Mouse (Mus musculus): ENCODE results near the gene Grb14. TPM values are rescaled to one million over a fixed set of nuclear protein-coding genes. Genes with fewer than 3 reads are reported as not detected.

Gene Grb14
- not detected for polyA plus RNA-seq (2017; shearing (Covaris generic))

DNA sequence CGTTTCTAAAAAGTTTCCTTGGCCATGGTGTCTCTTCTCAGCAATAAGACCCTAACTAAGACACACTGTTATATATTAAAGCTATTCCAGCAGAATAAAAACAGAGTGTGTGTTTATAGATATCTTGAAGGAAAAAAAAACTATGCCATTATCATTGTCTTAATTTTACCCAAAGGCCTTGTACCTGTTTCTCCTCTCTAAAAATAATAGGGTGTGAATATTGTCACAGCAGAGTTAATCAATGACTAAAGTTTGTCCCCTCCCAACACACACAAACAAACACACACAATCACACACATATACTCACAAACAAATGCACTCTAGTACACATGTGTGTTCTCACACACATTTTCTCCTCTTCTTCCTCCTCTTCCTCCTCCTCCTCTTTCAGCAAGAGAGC is at the start of gene Grb14:
Gene Grb14, minus strand, starts transcription at position 101 of the 400 bp plus-strand sequence.
- ATAC-seq: no peak

DNA sequence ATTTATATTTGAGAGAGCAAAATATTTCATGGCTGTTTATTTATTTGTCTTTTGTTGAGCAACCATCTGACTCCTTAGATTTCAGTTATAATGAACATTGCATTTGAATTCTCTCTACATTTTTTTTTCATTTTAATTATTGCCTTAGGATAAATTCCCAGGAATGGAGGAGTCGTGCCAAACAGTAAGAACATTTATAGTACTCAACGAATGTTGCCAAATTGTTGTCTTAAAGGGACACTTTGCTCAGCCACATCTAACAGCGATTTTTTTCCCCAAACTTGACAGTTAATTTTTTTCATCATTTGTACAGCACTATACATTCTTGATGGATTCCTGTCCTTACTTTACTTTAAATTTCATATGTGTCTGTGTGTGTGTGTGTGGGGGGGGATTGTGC is 47.4 kb upstream of the Grb14 start:
- no peak for ATAC-seq

DNA sequence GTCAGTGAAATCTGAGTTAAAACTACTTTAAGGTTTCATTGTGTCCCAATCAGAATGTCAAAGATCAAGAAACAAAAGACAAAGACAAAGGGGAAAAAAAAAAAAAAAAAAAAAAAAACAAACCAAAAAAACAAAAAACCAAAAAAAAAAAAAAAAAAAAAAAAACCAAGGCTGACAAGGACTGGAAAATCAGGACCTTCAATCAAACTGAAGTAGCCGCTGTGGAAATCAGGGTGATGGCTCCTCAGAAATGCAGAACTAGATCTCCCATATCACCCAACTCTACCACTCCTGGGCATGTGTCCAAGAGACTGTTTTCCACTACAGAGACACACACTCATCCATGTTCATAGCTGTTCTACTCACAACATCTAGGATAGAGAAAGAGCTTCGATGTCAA is 29.0 kb upstream of the Grb14 start:
- ATAC-seq: no peak

DNA sequence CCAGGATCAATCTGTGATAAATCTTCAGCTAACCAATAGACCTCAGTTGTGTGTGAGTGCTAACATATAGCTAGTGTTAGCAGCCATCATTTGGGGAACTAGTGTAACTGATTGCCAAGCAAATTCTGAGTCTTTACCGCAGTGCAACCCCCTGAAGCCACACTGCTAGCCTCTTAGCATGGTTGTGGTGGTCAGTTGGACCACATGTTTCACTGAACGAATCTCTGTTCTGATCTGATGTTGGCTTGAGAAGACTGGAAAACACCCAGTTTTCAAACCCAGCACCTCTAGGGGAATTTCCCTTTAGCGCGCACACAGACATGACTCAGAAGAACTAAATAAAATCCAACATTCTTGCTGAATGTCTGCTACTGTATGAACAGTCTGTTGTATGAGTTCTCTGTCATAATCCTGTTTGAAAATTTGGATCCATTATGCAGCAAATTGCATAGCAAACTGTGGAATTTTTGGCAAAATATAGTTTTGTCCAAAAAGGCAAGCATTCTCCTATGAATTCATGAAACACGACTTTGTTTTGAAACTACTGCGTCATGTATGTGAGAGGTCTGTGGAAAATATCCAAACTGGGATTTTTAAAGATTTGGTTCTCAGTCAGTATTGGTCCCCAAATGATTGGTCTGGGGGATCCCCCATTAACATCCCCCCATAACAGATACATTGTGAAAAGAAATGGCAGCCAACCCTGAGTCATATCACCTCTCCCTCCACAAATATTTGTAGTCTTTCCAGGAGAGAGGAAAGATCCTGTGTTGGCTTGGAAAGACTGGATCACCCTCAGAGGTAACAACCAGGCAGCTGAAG is 27.6 kb upstream of the Grb14 start:
- no peak for ATAC-seq

DNA sequence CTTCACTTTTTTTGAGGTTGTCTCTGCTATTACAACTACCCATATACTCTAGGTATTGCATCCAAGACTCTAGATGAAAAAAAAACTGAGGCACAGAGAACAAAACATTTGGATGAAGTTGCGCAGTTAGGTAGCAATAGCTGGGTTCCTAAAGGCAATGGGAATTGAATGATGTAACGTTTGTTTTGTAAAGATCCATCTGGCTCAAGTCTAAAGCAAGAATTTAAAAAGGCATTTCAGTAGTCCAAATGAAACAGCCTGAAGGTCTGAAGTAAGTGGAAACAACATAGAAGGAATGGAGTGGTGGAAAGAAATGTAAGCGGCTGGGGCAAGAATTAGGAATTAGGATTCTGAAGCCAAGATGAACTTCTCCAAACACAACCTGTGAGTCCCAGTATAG is 26.0 kb upstream of the Grb14 start:
- no peak for ATAC-seq

DNA sequence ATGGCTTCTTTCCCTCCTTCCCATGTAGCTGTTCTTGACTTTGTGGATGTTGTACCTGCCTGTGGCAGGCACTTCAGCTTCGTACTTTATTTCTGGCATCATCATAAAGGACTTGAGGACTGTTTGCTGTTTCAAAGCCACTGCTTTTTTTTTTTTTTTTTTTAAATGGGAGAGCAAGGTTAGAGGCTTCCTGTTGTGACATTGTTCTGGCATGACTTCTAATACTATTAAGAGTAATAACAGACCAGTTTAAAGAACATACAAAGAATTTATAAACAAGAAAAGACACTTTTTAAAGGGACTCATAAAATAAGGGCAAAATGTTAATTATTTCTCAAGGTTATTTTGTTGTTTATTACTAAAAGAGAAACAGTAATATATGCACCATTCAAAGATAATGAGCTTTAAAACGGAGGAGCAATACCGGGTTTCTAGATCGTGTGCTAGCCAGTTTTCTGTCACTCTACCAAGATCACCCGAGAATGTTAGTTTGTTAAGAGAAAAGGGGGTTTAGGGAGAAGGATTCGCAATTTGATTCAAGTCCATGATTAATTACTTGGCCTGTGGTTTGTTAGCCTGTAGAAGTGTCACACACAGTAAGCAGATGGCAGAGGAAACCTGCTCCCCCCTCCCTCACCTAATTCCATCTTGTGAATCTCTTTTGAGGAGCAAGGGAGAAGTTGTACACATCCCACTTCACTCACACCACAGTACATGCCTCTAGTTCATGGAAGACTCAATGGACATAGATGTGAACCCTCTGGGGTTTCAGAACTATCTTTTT is 23.6 kb upstream of the Grb14 start:
- ATAC-seq: no peak

DNA sequence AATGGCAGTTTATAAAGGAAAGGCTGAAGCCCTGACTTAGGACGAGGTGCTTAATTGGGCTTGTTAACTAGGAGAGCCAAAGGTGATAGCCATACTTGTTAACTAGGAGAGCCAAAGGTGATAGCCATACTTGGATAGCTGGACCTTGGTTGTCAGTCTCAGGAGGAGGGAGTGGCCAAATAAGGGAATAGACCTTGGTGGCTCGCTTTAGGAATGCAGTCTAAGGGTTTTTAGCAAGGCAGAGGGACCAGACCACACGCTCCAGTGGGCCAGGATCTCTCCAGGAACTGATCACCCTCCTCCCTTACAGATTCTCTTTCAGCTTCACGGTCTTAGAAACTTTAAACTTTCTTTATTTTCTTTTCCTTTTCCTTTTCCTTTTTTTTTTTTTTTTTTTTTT is 13.4 kb upstream of the Grb14 start:
- no peak for ATAC-seq

DNA sequence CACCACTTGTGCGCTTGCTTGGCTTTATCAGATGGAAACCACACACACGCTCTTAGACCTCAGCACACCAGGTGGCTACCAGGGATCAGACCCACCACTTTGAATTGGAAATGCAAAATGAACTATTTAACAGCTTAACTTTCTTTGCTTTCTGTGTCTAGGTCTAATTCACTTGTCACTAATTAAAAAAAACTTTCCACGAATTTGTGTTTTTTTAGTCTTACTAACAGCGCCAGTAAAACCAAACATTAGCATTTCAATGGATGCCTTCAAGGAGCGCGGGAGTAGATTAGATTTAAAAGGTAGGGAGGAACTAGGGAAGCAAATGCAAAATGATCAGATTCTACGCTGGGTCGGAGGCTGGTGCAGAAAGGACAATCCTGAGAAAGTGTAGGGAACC is 12.8 kb upstream of the Grb14 start:
- ATAC-seq: no peak

DNA sequence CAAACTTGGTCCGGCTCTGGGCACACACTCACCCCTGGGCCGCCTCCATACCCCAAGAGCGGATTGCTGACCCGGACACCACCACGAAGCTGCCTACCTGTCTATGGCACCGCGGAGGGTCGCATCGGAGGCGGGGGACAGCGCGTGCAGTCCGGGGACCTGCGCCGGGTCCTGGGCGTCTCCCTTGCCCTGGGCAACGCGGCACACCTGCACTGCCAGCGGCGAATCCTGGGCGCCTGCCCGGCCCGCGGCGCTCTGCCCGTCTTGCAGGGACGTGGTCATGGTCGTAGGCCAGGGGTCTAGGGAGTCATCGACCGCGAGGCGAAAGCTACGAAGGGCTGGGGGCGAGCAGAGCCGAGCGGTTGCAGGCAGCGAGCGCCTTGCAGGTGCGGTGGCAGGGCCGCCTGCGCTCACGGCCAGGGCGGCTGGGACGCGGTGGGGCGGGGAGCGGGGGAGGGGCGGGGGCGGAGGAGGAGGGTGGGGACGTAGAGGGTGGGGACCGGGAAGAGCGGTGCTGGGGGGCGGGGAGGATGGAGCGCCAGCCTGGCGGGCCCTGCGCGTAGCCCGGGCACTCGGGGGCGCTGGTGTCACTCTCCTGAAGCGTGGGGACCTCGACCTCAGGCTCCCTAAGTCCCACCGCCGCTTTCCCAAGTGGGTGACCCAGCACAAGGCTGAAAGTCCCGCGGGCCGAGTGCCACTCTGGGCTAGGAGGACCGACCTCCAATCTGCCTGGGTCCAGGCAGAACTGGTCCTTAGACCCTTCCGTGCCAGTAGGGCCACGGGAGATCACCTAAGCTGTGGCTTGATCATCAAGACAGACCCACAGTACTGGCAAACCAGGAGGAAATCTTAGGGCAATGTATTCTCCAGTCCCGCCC is 2.2 kb downstream of the Grb14 start:
- ATAC-seq: no peak

DNA sequence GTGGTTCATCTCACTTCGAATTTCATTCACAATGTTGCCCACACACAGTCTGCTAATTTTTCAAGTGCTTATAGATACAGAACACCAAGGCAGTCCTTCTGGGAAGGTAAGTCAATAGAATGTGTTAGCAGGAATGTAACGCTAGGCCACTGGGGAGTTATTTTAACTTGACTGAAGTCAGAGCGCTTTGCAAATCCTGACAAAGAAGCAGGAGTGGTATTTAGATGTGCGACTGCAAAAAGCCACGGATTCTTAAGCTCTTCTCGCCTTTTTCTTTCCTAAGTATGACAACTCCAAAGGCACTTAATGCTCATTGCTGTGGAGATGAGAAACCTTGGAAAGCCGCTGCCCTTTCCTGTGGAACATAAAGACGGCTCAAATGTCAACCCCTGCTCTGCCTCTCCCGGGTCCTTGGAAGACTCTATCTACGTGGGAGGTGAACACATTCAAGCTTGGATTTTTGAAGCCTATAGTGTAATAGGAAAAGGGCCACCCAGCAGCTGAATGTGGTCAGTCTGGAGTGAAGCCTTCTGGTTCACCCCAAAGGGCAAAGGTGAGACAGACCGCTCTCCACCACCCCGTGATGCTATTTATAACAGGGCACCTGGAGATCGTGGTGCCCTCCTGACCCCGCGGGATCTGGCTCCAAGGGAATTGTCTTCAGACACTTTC is 3.0 kb downstream of the Grb14 start:
- ATAC-seq: no peak

DNA sequence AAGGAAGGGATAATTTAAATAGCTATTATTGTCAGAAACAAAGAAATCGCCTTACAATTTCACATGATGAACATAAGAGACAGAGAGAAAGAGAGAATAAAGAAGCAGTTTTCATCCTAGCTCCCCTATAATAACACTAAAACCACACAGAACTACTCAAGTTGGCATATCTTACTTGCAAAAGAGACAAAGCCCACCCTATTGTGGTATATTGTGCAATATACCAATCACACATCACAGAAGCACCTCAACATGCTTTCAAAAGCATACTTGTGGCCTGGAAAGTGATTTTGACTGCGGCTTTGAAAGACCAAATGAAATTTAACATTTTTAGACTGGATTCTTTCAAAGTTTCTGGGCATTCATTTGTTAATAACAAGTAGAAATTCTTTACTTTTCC is 7.4 kb downstream of the Grb14 start:
- ATAC-seq: no peak

DNA sequence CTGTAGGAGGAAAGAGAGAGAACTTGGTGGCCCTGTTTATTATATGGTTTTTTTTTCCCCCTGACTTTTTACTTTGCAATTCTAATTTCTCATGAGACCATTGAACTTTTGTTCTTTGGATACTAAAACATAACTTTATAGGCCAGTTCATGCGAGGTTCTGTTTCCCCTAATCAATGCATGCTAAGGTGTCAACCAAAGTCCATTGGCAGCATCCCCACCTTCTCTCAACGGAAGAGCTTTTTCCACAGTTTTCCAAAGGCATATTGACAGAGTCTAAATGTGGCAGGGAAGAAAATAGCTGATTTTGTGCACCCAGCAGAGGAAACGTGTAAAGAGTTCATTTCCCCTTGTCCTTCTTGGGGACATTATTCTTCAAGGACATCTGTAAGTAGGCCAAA is 10.2 kb downstream of the Grb14 start:
- ATAC-seq: no peak

DNA sequence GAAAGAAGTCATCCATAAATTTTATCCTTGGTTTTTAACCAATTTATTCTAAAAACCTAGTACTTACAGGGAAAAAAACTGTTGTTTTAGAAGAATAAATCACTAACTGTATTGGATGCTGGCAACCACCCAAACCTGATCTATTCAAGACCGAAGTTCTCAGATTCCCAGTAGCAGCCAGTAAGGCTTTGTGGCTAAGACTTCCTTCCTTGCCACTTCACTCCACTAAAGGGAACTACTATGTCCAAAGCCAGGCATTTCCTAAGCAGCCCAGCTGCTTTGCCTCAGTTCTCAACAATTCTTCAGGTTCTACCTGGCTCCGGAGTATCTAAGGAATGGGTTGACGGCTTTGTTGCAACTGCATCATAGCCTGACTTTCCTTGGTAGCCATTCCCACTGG is 14.7 kb downstream of the Grb14 start:
- no peak for ATAC-seq

DNA sequence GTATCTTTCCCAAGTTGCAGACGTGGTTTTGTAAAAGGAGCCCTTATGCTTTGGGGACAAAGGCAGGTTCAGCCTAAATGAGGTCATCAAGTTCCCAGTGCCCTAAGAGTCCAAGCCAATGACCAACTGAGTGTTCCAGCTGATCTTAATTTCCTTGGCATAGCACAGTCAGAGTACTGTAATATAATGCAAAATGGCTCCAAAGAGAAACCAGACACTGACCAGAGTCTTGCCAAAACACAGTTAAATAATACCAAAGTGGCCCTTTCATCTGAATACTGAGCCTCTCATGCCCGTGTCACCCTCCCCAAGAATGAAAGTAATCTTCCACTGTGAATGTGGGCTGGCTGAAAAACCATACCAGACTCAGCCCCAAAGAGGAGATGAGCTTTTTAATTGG is 17.4 kb downstream of the Grb14 start:
- ATAC-seq: no peak

DNA sequence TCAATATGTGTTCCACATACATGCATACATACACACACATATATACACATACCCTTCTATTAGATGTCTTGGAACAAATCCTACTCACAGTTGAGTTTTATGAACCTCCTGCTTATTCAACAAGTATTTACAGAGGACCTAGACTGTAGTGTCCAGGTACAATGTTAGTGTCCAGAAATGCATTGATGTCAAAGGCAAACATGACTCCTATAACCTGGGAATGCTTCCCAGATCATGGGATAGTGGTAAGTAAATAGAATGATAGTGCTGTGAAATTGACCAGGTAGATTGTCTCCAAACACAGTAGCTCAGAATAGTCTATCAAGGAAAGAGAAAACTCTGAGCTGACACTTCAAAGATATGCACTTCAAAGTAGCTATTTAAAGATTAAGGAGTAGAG is 19.7 kb downstream of the Grb14 start:
- ATAC-seq: no peak

DNA sequence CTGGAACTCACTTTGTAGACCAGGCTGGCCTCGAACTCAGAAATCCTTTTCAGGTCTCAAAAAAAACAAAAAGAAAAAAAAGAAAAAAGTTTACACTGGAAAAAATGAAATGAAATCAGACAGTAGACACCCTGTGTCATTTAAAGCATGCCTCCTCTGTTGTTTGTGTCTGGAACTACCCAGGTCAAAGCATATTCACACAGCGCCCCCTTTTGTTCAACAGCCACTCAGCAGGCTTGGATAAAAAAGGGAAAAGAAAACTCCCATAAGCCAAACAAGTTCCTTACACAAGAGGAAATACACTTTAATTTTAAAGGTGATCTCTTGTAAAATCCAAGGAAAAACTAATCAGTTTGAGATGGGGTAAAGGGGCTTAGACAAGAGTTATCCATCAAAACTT is 21.4 kb downstream of the Grb14 start:
- ATAC-seq: no peak

DNA sequence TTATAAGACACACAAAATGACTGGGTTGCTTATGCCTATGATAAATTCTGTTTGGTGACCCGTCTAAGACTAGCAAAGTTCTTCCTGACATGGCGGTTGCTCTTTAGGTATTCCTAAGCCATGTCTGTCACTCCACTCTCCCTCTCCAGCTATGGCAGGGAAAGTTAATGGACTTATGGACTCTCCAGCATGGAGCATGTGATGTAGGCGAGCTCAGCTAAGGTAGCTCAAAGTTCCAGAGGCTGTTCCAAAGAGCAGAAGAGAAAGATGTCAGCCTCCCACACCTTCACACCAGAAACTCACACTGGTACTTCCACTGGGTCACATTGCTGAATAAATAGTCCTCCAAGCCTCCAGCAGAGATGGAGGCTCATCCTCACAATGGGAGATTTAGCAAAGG is 22.2 kb downstream of the Grb14 start:
- ATAC-seq: no peak

DNA sequence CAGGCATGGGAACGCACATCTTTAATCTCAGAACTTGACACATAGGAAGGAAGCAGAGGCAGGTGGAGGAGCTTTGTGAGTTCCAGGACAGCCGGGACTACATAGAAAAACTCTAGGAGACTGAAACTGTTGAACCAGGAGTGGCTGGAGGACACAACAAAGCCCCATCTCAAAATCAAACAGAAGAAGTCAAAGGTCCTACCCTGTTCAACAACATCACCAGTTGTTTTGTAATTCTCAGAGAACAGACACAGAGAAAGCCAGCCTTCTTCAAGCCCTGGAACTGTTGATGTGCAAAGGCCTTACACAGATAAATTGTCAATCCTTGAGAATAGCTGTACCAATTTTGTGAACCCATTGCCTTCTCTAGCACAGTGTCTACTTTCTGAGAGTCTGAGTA is 29.7 kb downstream of the Grb14 start:
- no peak for ATAC-seq

DNA sequence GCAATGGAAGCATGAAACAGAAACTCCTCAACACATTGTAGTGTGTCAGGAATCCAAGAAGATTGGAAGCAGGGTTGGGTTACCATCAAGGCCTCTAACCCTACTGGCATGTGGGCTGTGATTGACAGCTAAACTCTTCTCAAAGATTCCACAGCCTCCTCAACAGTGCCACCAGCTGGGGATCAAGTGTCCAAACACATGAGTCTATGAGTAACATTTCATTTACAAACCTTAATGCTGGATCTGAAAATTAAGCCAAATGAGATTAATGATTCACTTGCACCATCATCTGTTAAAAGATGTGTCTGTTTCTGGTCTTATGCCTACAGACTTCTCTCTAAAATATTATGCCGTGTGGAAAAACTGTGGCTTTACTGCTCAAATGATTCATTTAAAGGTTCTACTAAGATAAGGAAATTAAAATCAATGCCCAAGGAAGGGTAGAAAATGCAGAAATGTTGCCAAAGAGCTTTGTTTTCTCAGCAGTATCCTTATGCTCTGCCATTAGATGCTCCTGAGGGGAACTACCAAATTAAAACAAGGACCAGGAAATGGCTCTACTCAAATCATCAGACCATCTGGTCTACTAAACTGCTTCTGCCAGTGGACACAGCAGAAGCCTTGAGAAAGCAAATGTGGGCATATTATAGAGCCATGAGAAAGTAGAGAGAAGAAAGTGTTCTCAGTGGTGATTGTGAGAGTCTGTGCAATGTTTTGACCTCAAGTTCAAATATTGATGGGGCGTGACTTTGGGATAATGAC is 35.2 kb downstream of the Grb14 start:
- ATAC-seq: no peak

DNA sequence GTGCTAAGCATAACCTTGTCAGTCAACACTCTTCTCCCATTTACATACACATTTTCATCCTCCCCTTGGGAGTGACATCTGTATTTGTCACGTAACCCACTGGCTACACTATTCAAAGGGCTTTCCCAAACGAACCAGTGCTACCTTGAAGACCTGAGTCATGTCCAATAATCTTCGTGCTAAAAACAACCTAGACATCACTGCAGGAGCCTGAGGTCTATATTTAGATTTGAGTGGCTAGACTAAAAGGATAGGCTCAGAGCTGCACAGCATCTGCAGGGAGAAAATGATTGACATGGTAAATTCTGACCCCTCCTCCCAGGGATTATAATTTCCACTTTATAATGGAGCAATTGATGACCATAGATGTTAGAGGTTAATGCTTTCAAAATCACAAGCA is 37.0 kb downstream of the Grb14 start:
- ATAC-seq: no peak

DNA sequence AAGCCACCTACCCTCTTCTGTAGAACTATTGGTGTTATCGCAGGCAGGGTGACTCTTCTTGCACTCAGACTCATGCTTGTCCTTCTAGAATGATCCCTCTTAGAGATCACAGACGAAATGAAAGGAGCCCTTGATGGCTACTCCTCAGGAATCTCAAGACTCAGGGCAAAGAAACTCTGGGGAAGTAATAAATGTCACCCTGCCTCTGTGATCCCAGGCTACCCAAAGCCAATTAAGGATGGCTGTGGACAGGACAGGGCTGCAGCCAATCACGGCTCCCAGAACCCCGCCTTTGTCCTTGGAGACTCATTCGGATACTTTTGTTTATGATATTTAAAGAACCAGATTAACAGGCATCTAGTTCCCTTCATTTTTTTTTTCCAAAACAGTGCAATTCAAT is 49.2 kb downstream of the Grb14 start:
- ATAC-seq: no peak

DNA sequence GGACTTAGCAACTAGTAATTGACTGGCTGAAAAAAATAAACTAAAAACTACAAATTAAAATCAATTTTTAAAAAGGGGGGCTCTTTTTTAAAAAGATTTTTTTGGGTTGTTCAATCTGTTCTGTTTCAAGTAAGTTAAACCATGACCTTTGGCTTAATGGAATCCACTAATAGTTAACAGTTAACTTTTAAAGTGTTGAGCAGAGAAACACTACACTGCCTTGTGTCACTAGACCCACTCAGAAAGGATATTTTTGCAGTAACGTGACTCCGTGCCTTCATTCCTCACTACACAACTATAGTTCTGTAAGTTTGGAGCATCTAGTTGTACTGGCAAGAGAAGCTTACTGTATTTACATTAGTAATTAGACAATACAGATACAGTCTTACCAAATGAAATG is 50.2 kb downstream of the Grb14 start:
- ATAC-seq: no peak

Data from activated CD4-positive, CD25-positive, alpha-beta regulatory T cell, adult 4 months (primary cell).